Mouse (Mus musculus): ENCODE results near the gene Hsd11b1. TPM values are rescaled to one million over a fixed set of nuclear protein-coding genes. Genes with fewer than 3 reads are reported as not detected.

The Hsd11b1 gene
- polyA plus RNA-seq, 1 experiment from 2014 or later, result not detected

DNA sequence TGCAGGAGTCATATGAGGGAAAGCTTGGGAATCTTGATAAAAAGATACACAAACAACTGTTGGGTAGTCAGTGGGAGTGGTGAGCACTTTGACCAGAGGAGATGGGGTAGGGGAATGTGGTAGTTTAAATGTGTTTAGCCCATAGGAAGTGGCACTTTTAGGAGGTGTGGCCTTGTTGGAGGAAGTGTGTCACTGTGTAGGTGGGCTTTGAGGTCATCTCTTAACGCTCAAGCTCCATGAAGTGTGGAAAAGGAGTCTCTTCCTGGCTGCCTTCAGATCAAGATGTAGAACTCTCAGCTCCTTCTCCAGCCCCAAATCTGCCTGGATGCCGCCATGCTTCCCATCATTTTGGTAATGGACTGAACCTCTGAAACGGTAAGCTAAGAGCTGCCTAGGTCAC is 56.4 kb downstream of the Hsd11b1 start, which contains the start of gene Lamb3:
Gene Lamb3 (plus strand): TSS at position 197 of the 400 bp plus-strand sequence.
- Histone ChIP-seq H3K4me2 (replicated peaks) (no peak within 1 kb of the TSS), H3K27ac (no peak within 1 kb of the TSS), H3K27me3 (replicated peaks) (no peaks in the 10 kb centered on the region), H3K4me1 (no peaks in the 10 kb centered on the region), H3K4me3 (no peak within 1 kb of the TSS), H3K9ac (no peak within 1 kb of the TSS), H3K36me3 (no peaks in the 10 kb centered on the region), H3K9me3 (no peaks in the 10 kb centered on the region)
- no peak for ATAC-seq (ENCODE audit: low FRiP score, low read depth)
- 90% methylated on average over 3 of the region's 3 CpGs for WGBS

- Histone ChIP-seq H3K27ac (no peak overlapping the region), H3K36me3 (no peaks in the 10 kb centered on the region), H3K4me3 (no peak overlapping the region), H3K4me2 (replicated peaks) (no peak overlapping the region), H3K9me3 (no peaks in the 10 kb centered on the region), H3K27me3 (replicated peaks) (no peaks in the 10 kb centered on the region), H3K9ac (no peak overlapping the region), H3K4me1 (no peaks in the 10 kb centered on the region)
- no peak for ATAC-seq (ENCODE audit: low FRiP score, low read depth)
- 93% methylated on average over 2 of the region's 2 CpGs for WGBS
These were observed 58.4 kb downstream of the Hsd11b1 start for GRCm38 (mm10) chr1:193205431-193205830.

DNA sequence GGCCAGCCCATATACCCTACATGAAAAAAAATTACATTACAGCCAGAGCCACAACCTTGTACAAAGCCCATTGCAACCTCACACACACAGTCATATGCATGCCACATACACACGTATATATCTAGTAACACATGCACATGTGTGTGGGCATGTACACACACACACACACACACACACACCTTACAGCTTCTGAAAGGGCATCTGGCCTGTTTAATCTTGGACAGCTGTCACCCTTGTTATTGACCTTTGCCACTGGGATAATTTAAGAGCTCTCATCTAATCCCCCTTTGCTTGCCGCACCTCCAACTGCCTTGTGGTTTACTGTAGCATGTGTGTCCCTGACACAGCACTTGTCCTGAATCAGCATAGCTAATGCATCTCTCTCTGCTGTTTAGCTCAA is 60.1 kb downstream of the Hsd11b1 start:
- WGBS, result 81% methylated on average over 2 of the region's 2 CpGs
- ATAC-seq (ENCODE audit: low FRiP score, low read depth), result no peak

GRCm38 (mm10) chr1:193201383-193201778 is 62.5 kb downstream of the Hsd11b1 start, which contains the start of gene Traf3ip3:
Traf3ip3 (minus strand) TSS chr1:193201703.
- no peaks in the 10 kb centered on the region for H3K36me3 ChIP-seq
- 63% methylated on average over 5 of the region's 5 CpGs for WGBS
- no peaks in the 10 kb centered on the region for H3K27me3 ChIP-seq (replicated peaks)
- H3K27ac ChIP-seq, result no peak within 1 kb of the TSS
- no peak within 1 kb of the TSS for H3K9ac ChIP-seq
- no peaks in the 10 kb centered on the region for H3K4me1 ChIP-seq
- no peaks in the 10 kb centered on the region for H3K9me3 ChIP-seq
- H3K4me2 ChIP-seq (replicated peaks), result no peak within 1 kb of the TSS
- no peak for ATAC-seq (ENCODE audit: low FRiP score, low read depth)
- no peak within 1 kb of the TSS for H3K4me3 ChIP-seq

More for the DNA sequence above, 60.1 kb downstream of the Hsd11b1 start:
- no peak overlapping the region for H3K4me3 ChIP-seq
- H3K27me3 ChIP-seq (replicated peaks), result no peaks in the 10 kb centered on the region
- H3K9me3 ChIP-seq, result no peaks in the 10 kb centered on the region
- no peaks in the 10 kb centered on the region for H3K4me1 ChIP-seq
- no peak overlapping the region for H3K4me2 ChIP-seq (replicated peaks)
- no peak overlapping the region for H3K9ac ChIP-seq
- no peaks in the 10 kb centered on the region for H3K36me3 ChIP-seq
- H3K27ac ChIP-seq, result no peak overlapping the region

- Histone ChIP-seq H3K27ac (no peak overlapping the region), H3K4me3 (no peak overlapping the region), H3K36me3 (no peaks in the 10 kb centered on the region), H3K4me2 (replicated peaks) (no peak overlapping the region), H3K9ac (no peak overlapping the region), H3K27me3 (replicated peaks) (no peaks in the 10 kb centered on the region), H3K9me3 (no peaks in the 10 kb centered on the region), H3K4me1 (no peaks in the 10 kb centered on the region)
- ATAC-seq (ENCODE audit: low FRiP score, low read depth), result no peak
- 87% methylated on average over 8 of the region's 8 CpGs for WGBS
These were observed 63.1 kb downstream of the Hsd11b1 start for GRCm38 (mm10) chr1:193200640-193201382.

DNA sequence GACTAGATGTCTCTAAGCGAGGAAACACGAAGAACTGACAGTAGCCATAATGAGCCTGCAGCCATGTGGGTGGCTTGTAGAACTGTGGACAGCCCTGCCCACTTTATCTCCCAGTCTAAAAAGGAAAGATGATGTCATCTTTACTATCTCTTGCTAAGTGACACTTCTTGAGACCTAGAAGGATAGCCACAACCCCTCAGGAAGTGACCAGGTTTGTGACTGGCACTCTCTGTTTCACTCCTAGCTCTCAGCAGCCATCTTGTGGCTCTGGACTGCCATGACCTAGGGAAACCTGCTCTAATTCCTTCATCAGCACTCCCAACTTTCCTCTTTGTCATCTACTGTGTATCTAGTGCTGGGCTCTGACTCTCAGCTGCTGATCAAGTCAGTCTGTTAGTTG is 65.6 kb downstream of the Hsd11b1 start:
- Histone ChIP-seq H3K9ac (no peak overlapping the region), H3K36me3 (no peaks in the 10 kb centered on the region), H3K27me3 (replicated peaks) (no peaks in the 10 kb centered on the region), H3K27ac (no peak overlapping the region), H3K4me3 (no peak overlapping the region), H3K9me3 (no peaks in the 10 kb centered on the region), H3K4me1 (no peaks in the 10 kb centered on the region), H3K4me2 (replicated peaks) (no peak overlapping the region)
- ATAC-seq (ENCODE audit: low FRiP score, low read depth), result no peak
- WGBS, result 86% methylated on average over 2 of the region's 2 CpGs

- Histone ChIP-seq H3K9ac (no peak overlapping the region), H3K36me3 (no peaks in the 10 kb centered on the region), H3K4me3 (no peak overlapping the region), H3K4me1 (no peaks in the 10 kb centered on the region), H3K27ac (no peak overlapping the region), H3K9me3 (no peaks in the 10 kb centered on the region), H3K27me3 (replicated peaks) (no peaks in the 10 kb centered on the region), H3K4me2 (replicated peaks) (no peak overlapping the region)
- WGBS, result 88% methylated on average over 18 of the region's 18 CpGs
- ATAC-seq (ENCODE audit: low FRiP score, low read depth), result no peak
These were observed 66.2 kb downstream of the Hsd11b1 start for GRCm38 (mm10) chr1:193197494-193198205.

GRCm38 (mm10) chr1:193195169-193195810 is 68.6 kb downstream of the Hsd11b1 start:
- Histone ChIP-seq H3K4me1 (no peaks in the 10 kb centered on the region), H3K36me3 (no peaks in the 10 kb centered on the region), H3K9me3 (no peaks in the 10 kb centered on the region), H3K9ac (no peak overlapping the region), H3K4me3 (no peak overlapping the region), H3K27me3 (replicated peaks) (no peaks in the 10 kb centered on the region), H3K4me2 (replicated peaks) (no peak overlapping the region), H3K27ac (no peak overlapping the region)
- no peak for ATAC-seq (ENCODE audit: low FRiP score, low read depth)
- 67% methylated on average over 3 of the region's 3 CpGs for WGBS

- H3K4me1 ChIP-seq, result no peaks in the 10 kb centered on the region
- H3K36me3 ChIP-seq, result no peaks in the 10 kb centered on the region
- no peak overlapping the region for H3K9ac ChIP-seq
- no peak for ATAC-seq (ENCODE audit: low FRiP score, low read depth)
- H3K4me3 ChIP-seq, result no peak overlapping the region
- H3K4me2 ChIP-seq (replicated peaks), result no peak overlapping the region
- 90% methylated on average over 3 of the region's 3 CpGs for WGBS
- H3K27ac ChIP-seq, result no peak overlapping the region
- H3K9me3 ChIP-seq, result no peaks in the 10 kb centered on the region
- no peaks in the 10 kb centered on the region for H3K27me3 ChIP-seq (replicated peaks)
These were observed 69.3 kb downstream of the Hsd11b1 start for GRCm38 (mm10) chr1:193194416-193195140.

DNA sequence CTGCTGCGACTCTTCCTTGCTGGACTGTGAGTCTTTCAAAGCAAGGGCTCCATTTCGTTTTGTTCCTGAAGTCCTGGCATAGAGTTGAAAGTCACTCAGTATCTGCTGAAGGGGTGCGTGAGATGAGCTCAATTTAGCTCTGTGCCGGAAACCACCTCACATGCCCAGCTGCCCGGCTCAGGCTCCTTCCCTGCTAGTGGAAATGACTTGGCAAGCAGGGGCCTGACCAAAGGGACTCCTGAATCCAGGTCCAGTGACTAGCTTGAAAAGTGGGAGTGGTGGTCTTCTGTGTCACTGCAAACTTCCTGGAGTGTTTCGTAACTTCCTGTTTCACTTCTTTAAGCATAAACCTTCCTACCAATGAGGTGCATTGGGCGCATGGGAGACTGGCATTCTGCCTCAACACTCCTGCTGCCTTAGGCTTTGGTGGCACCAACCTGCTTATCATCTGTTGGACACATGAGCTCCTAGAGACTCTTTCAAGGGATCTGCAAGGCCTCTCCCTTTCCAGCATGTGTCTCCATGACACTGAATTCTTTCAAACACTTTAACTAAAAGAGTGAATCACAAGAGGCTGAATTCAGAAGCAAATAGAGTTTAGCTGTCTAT is 72.1 kb downstream of the Hsd11b1 start:
- no peak for ATAC-seq (ENCODE audit: low FRiP score, low read depth)

GRCm38 (mm10) chr1:193189771-193190170 is 74.1 kb downstream of the Hsd11b1 start:
- no peak overlapping the region for H3K27ac ChIP-seq
- no peak overlapping the region for H3K4me3 ChIP-seq
- peaks cover 6% of the 10 kb centered on the region; the same call in 1 of the 2 replicates for H3K4me1 ChIP-seq
- H3K9me3 ChIP-seq, result no peaks in the 10 kb centered on the region
- ATAC-seq (ENCODE audit: low FRiP score, low read depth), result no peak
- no peaks in the 10 kb centered on the region for H3K36me3 ChIP-seq
- H3K27me3 ChIP-seq (replicated peaks), result no peaks in the 10 kb centered on the region
- no peak overlapping the region for H3K4me2 ChIP-seq (replicated peaks)
- WGBS, result 66% methylated on average over 3 of the region's 3 CpGs
- H3K9ac ChIP-seq, result no peak overlapping the region

More for the DNA sequence above, 72.1 kb downstream of the Hsd11b1 start:
- H3K27me3 ChIP-seq (replicated peaks), result no peaks in the 10 kb centered on the region
- no peak overlapping the region for H3K4me2 ChIP-seq (replicated peaks)
- 91% methylated on average over 7 of the region's 7 CpGs for WGBS
- no peaks in the 10 kb centered on the region for H3K9me3 ChIP-seq
- H3K36me3 ChIP-seq, result no peaks in the 10 kb centered on the region
- no peak overlapping the region for H3K9ac ChIP-seq
- H3K4me3 ChIP-seq, result no peak overlapping the region
- no peak overlapping the region for H3K27ac ChIP-seq
- peaks cover 6% of the 10 kb centered on the region; the same call in 1 of the 2 replicates for H3K4me1 ChIP-seq
